Mouse (Mus musculus): ENCODE data around the gene Grid2.

Gene Grid2

DNA sequence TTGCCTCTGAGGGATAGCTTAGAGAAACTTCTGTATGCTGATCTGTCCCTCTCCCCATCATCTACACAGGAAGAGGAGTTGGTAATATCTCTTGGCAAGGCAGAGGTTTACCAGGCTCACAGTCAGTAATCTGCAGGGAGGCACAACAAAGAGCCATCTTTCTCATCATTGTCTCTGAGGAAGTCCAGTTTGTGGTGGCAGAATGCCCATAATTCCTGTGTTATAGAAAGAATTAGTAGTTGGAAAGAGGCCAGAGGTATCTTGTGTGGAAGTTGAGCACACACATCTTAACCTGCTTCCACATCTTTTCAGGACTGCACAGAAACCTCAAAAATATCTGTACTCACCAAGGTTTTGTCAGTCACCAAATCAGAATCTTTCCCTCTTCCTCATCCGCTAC is 1071.3 kb downstream of the Grid2 start:
- no peak for DNase-seq (ENCODE audit: low spot score)

DNA sequence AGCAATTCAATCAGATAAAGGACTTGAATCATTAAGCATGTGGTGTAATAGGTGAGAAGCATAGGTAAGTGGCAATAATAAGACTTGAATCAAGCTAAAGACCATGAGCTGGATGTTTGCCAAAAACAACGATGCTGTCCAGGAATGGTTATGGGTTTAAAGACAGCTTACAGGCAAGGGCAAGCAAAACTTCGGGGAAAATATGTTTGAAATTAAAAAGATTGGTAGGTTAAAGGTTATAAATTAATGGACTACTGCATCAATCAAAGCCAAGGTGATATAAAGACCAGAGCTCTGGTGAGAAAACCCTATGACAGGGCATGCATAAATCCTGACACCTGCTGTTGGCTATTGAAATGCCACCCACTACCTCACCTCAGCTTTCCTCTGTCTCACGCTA is 1072.2 kb downstream of the Grid2 start:
- DNase-seq (ENCODE audit: low spot score): no peak

DNA sequence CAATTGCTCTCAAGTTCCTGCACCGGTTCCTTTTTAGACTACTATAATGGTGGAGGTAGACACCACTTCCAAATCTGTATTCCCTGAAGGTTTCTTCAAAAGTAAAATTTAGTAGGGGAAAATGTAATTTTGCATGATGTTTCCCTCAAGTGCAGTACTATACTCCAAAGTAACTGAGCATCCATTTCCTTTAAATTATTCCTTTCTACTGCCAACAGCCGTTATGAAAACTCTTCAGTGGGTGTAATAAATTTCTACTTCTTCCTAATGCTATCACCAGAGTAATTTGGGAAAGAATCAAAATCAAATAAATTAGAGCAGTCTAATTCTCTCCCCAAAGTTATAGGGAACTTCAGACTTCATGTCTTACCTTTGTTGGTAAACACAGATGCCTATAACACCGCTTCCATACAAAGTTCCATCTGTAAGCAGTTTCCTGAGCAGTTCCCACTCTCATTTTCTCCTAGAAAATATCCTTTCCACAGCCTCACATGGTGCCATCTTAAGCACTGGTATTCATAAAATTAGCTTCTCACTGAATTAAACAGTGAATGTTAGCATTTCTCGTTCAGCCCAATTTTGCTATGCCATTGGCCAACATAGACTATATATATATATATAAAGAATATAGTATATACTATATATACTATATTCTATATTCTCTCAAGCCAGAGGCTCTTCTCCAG is 1142.9 kb downstream of the Grid2 start:
- DNase-seq (ENCODE audit: low spot score): no peak

DNA sequence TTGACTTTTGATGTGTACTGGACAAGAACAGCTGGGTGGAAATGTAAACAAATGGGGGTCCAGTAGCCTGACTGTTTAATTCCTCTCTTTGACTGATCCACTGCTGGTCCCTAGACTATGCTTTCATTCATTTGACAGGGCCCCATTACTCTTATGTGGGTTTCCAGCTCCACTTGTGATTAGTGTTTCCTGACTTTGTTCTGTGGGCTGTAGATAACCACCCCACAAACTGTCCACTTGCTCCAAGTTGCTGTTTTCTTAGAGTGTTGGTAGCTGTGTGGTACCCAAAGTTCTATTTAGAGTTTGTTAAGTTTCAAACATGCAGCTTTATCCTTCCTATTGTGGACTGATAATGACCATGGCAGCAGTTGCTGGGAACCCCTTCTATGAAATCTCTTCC is 1172.0 kb downstream of the Grid2 start:
- DNase-seq (ENCODE audit: low spot score): no peak

DNA sequence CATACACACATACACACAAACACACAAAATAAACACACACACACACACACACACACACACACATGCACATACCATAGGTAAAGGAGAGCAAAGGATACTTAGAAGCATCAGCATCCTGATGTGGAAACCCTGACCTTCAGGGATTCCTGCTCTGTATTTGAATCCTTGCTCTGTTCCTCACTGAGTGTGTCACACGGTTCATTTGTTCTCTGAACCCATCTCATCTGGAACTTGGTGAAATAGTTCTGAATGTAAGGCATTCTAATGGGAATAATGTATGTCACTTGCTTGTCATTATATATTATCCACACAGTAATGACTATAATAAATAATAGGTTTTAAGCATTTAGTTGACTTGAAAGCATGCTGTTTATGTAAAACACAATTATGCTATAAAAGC is 1173.2 kb downstream of the Grid2 start:
- DNase-seq (ENCODE audit: low spot score): no peak

DNA sequence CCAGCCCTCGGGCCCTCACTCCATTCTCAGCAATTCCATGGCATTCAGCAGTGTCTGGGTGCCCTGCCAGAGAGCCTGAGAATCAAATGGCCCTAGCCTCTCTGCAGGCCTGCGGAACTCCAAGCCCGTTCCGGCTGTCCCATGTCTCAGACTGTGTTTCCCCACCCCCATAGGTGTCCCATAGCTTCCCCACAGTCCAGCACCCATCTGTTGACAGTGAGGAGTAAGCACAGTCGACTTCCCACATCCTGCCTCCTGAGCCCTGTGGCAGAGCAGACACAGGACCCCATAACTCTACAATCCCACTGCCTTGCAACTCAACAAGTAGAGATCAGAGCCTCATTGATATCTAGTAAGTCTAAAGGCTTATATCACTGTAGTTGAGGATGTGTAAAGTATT is 1192.5 kb downstream of the Grid2 start:
- DNase-seq (ENCODE audit: low spot score): no peak

DNA sequence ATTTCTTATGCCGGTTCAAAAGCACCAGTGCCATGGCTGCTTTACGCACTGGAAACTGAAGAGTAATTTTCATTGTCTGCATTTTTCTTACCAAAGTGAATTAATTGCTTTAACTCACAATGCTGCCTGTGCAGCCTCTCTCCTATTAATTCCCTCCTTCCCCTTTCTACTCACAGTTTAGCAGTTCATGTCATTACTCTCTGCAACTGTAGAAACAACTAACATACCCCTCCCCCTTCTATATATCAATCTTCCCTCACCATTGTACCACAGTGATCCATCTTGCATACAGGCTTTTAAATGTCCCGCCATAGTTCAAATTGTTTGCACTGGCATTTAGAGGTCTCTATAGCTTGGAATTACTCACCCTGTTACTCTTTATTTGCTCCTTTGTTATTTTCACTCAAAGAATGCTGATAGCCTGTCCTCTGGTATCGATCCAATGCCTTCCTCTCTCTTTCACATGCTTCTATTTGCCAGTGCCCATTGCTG is 1193.2 kb downstream of the Grid2 start:
- DNase-seq (ENCODE audit: low spot score): no peak

DNA sequence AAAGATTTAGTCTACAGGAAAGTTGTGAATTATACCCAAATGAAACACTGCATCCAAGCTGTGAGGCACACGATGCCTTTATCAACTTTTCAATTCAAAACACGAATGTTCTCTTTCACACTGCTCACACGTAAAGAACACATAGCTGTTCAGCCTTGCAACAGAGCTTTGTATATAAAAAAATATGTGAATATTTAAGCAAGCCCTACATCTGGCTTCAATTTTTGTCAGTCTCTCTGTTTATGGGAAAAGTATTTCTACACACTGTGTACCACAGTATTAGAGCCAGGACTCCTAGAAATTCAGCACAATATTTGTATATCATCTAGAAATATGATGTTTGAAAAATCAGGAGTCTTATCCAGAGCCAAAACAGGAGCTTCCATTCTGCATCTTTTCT is 1195.1 kb downstream of the Grid2 start:
- no peak for DNase-seq (ENCODE audit: low spot score)

DNA sequence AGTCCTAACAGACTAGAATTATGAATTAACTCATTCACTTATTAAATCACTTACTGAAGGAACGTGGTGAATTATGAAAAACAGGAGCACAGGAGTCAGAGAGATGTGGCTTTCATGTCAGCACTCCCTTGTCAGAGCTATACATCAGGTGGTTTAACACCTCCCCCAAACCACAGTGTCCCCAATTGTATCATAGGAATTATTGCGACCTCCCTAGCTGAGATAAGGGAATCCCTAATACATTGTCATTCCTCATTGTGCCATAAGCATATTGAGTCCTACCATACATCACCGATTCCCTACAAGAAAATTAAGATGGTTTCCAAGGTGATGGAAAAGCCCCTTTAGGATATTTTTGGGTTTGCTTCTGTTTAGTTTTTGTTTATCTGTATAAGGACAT is 1224.2 kb downstream of the Grid2 start:
- DNase-seq (ENCODE audit: low spot score): no peak

DNA sequence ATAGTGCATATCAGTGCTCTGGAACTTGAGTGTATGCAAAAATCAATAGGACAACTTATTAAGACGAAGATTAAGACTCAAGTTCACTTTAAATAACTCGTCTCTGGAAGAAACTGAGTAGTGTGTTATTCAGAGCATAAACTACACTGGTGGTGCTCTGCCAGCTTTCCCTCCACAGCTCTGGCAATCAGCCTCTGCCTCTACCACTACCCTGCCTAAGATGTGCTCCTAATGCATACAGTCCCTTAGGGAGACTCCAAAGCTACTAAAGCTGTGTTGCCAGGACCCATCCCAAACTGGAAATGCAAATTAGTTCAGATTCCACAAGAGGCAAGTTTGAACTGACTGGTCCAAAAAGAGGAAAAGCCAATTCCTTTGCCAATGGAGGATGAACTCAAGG is 1224.9 kb downstream of the Grid2 start:
- DNase-seq (ENCODE audit: low spot score): no peak

DNA sequence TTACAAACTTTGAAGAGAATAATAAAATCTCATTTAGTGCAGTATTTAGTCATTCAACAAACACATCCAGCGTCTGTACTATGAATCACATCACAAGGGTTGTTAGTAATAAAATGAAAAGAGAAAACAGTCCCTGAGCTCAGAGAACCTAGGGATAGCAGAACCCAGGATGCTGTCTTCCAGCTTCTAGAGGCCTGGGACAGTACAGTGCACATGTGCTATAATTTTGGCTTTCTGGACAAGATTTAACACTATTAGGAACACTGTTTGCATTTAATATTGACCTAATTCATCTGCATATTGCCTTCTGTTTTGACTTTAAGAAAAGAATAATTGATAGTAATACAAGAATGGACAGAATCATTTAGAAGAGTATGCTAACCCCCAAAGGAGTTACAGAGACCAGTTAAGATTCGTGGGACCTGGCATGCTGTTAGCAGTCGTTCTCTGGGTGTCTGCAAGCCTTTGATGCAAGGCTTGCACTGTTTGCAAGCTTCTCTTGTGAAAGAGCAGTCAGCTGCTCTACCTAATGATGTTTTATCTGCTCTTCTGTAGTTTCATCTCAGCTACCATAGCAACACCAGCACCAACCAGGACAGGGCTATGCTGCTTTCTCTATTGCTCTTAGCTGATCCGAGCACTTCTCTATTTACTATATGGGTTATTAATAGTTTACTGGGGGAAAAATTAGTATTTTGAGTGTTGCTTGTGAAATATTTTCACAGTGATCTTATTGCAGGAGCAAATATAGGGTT is 1234.8 kb downstream of the Grid2 start:
- DNase-seq (ENCODE audit: low spot score): no peak

DNA sequence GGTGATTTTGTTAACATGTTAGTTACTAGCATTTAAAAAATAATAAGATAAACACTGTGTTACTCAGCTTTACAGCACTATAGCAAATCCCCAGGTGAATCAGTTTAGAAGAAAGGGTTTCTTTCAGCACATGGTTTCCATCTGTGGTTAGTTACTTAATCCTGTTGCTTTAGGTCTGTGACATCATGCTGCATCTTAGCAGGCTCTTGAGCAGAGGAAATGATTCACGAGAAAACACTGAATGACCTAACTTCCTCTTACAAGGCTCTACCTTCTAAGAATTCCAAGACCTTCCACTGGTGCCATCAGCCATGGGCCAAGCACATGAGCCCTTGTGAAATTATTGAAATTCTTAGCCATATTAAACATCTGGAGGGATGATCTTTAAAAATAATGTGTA is 1248.7 kb downstream of the Grid2 start:
- DNase-seq (ENCODE audit: low spot score): no peak

DNA sequence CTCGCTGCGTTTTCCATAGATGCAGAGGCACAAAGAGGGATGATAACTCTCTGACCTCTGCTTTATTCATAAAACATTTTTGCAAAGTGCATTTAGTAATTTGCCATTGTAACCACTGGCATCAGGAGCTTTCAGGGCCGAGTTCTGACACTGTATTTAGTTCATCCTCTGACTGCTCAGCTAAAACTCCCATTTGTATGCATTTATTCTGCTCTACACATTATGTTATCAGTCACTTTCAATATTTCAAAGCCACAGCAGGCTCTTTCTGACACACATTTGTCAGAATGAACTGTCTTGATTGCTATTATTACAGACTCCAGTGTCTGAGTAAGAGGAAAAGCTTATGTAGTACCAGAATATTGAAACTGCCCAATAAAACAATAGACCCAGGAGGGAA is 1286.5 kb downstream of the Grid2 start:
- no peak for DNase-seq (ENCODE audit: low spot score)

DNA sequence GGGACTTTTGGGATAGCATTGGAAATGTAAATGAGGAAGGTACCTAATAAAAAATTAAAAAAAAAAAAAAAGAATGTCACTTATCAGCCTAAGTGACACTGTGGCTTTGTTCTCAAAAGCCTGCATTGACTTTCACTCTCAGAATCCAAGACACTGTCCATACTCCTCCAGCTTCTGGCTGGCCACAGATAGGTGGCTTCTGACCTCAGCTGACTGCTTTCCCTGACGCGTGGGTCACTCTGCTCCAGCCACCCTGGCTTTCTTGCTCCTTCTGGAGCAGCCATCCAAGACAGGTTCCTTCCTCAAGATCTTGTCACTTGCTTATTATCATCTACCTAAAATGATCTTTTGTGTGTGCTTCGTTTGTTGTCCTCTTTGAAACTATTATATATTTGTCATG is 1298.0 kb downstream of the Grid2 start:
- DNase-seq (ENCODE audit: low spot score): peak; percentile 6

DNA sequence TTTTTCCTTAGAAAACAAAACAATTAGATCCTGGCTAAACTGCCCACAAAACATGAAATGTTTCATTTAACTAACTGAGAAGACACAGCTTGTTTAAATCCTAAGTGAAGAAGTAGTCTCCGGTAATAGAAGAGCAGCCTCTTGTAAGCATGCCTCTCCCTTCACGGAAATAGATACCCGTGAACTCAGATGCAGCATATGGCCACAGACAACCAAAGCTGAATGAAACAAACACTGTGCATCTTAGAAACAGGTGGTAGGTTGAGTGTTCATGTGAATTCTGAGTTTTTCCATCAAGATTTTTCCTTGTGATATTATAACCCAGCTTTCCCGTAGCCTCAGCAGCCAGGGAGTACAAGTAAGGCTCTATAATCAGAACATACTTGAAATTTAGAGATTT is 1299.5 kb downstream of the Grid2 start:
- DNase-seq (ENCODE audit: low spot score): no peak

DNA sequence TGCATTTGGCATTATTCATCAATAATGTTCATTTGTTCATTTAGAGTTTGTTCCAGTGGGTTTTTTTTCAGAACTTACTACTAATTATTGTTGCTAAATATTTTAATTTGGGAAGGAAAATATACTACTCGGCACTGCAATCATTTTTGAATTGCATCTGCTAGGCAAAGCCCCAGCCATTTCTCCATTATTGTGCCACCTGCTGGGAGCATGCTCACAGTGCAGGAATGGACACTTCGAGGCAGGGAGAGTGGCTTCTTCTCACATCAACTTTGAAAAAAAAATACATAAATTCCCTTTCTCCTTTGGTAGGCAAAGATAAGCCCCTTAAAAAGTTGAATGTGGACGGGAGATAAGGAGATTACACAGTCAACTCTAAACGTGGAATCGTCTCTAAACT is 1312.9 kb downstream of the Grid2 start:
- DNase-seq (ENCODE audit: low spot score): no peak

DNA sequence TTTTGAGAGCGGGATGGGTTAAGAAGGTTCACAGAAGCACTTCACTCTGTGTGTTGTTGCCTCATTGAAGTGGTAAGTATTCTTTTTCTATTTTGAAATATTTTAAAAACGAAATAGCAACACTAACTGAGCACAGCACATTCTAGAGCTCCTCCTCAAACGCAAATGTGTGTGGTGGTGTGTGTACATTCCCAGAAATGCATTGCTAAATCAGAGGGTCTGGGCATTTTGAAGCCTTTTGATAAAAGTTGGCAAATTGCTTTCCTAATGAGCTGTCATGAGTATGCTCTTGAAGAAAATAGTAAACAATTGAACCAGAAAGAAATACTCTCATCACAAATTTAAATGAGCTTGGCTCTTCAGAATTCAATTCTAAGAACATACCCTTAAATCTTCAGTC is 1325.7 kb downstream of the Grid2 start:
- DNase-seq (ENCODE audit: low spot score): no peak

DNA sequence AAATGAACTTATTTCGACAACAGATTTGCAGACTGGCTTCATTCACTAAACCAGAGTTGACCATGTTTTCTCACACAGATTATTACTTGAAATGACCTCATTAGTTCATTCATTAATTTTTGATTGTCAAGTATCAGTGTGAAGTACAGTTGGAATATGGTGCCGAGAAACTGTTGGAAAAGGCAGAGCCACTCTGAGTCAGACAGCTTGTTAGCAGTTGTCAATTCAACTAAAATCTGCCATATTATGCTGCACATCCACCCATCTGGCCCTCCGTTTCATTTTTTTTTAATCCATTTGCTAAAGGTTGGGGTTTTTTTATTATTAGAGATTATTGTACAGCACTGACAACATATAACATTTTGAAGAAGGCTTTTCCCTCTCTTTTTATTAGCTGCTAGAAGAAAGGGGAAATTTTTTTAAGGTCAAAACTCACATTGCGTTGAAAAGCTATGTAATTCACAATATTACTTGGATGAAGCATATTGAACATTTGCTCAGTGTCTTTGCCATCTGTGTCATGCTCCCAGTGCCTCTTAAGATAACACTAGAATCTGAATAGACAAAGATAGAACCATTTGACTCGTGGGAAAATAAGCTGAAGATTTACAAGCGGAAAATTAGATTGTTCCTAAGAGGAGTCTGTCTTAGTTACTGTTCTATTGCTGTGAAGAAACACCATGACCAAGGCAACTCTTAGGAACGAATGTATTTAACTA is 1333.0 kb downstream of the Grid2 start:
- DNase-seq (ENCODE audit: low spot score): no peak

DNA sequence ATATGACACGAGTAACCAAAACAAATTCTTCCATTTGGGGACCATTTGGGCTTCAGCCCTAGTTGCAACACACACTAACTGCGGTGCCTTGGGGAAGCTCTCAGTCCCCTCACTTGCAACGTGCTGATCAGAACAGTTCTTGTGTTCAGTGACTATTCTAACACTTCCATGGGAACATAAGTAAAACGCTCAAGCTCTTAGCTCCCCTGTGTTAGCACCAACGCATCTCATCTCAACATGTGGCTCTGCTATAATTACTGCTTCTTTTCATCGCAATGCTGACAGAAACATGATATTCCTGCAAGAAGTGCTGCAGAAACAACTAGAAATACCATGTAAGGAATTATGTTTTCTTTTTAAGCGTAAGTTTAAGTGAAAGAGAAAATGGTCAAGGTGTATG is 1340.6 kb downstream of the Grid2 start:
- no peak for DNase-seq (ENCODE audit: low spot score)

DNA sequence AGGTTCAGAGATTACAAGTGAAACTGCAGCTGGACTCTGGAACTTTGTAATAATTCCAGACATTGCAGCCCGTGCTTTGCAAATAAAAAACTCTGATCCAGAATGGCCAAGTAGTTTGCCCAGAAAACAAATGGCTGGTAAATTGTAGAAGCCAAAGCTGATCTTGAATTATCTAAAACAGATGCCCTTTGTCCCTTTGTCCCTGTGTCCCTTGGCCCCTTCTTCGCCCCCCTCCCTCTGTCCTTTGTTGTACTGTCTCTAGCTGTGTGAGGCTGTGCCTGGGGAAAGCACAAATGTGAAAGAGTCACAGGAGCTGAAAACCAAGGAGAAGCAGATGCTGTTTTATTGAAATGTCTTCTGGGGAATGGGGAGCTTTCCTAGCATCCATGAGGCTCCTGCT is 1341.2 kb downstream of the Grid2 start:
- no peak for DNase-seq (ENCODE audit: low spot score)

DNA sequence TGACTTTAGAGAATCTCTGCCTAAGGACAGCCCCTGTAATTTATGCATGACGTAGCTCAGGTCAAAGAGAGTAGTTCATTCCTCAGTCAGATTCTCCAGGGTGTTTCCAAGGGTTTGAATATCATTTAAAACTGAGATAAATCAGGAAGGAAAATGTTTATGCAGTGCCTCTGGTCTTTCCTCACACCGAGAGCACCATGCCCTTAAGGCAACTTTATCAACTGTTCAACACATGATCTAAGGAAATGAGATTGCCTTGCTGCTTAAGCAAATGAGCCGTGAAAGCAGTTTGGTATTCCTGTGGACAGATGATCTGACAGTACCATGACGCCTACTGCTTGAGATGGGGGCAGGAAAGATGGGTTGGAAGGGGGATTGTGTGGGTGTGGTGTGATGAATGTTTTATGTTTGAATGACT is 1342.5 kb downstream of the Grid2 start:
- no peak for DNase-seq (ENCODE audit: low spot score)

DNA sequence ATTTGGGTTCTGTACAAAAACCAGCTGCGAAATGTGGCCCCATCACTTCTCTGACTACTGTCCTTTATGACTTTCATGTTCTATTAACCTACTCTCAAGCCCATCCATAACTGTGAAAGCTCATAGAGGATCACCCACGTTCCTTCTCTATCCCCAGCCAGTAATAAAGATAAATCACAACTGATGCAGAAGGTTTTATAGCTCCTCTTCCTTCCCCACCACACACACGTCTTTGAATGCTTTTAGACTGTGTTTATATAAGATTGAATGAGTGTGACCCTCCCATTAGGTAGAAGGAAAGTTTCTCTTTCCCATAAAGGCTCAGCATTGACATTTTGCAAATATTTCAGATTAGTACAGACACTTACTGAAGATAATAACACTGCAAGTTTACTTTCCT is 1350.1 kb downstream of the Grid2 start:
- no peak for DNase-seq (ENCODE audit: low spot score)

DNA sequence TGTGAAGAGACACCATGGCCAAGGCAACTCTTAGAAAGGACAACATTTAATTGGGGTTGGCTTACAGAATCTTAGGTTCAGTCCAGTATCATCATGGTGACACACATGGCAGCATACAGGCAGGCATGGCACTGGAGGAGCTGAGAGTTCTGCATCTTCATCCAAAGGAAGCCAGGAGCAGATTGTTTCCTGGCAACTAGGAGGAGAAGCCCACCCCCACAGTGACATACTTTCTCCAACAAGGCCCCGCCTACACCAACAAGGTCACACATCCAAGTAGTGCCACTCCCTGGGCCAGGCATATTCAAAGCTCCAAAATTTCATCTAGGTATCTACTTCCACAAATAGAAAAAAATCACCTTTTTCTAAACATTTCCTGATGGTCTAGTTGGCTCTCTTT is 1351.4 kb downstream of the Grid2 start:
- no peak for DNase-seq (ENCODE audit: low spot score)
